Mouse (Mus musculus) spleen, adult 2 months (tissue): ENCODE measurements around the gene Med16.

ENCODE experiments used
- CTCF ChIP-seq: fragments of 200-500 bp; IDR thresholded peaks from 2 replicates; pipeline ENCODE4 v1.5.1; 2011; ENCODE audit warnings: mild to moderate bottlenecking, inconsistent platforms; ENCODE audit not compliant: insufficient read depth, insufficient read length, insufficient replicate concordance; ENCODE audit errors: extremely low read depth
- POLR2A ChIP-seq: fragments of 200-500 bp; IDR thresholded peaks from 2 replicates; pipeline ENCODE4 v1.6.1; 2011; ENCODE audit warnings: low read depth, low read length, inconsistent platforms

DNA sequence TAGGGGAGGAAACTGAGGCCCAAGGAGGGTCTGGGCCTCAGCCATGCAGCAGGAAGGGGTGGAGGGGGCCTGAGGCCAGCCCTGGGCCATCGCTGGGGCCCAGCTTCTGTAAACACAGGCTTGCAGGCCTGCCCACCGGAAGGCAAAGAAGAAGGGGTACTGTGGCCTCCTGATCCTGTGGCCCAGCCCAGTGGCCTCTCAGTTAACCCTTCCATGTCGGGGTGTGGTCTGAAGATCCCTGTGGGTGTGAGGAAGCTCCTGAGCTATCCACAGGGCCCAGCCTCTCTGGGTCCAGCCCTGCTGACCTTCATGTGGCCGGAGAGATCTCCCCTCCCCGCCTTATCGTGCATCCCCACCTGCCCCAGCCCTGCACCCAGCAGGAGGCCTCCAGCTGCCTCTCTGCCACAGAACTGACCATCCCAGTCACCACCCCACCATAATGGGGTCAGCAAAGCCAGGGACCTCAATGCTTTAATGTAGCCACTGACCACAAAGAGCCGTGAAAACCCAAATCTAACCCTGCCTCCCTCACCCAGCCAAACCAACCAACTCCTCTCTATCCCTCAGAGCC is 38.1 kb upstream of the Med16 start:
- no peak for TF ChIP-seq POLR2A
- TF ChIP-seq CTCF: no peak
